Mouse (Mus musculus) kidney, postnatal 25 days (tissue): ENCODE data around the gene Tmcc3.

Experiments
- DNase-seq, 2 experiments: peaks; one replicate each; pipeline ENCODE4 v3.0.0; 2021; ENCODE audit warnings: mixed read lengths in 2 of 2

Tmcc3 gene

GRCm38 (mm10) chr10:94332358-94333137, 20.8 kb downstream of the Tmcc3 start:
- no peak for DNase-seq

- DNase-seq, result no peak
These were observed 21.6 kb downstream of the Tmcc3 start for GRCm38 (mm10) chr10:94333328-94333727.

- DNase-seq, result no peak
These were observed 23.3 kb downstream of the Tmcc3 start for GRCm38 (mm10) chr10:94335047-94335446.

- no peak for DNase-seq
These were observed 24.3 kb downstream of the Tmcc3 start for GRCm38 (mm10) chr10:94336071-94336470.

- DNase-seq, result no peak
These were observed 29.8 kb downstream of the Tmcc3 start for GRCm38 (mm10) chr10:94341501-94341900.

- no peak for DNase-seq
These were observed 30.5 kb downstream of the Tmcc3 start for GRCm38 (mm10) chr10:94342256-94342655.

GRCm38 (mm10) chr10:94343581-94343980, 31.8 kb downstream of the Tmcc3 start:
- no peak for DNase-seq

- no peak for DNase-seq
These were observed 33.1 kb downstream of the Tmcc3 start for GRCm38 (mm10) chr10:94344631-94345417.

- no peak for DNase-seq
These were observed 33.9 kb downstream of the Tmcc3 start for GRCm38 (mm10) chr10:94345509-94346252.

GRCm38 (mm10) chr10:94346596-94346995, 34.8 kb downstream of the Tmcc3 start:
- DNase-seq, result no peak

GRCm38 (mm10) chr10:94347296-94347695, 35.5 kb downstream of the Tmcc3 start:
- no peak for DNase-seq

GRCm38 (mm10) chr10:94347959-94348358, 36.2 kb downstream of the Tmcc3 start:
- no peak for DNase-seq

GRCm38 (mm10) chr10:94350207-94350606, 38.5 kb downstream of the Tmcc3 start:
- no peak for DNase-seq

GRCm38 (mm10) chr10:94350896-94351661, 39.3 kb downstream of the Tmcc3 start:
- no peak for DNase-seq

- DNase-seq, result no peak
These were observed 40.6 kb downstream of the Tmcc3 start for GRCm38 (mm10) chr10:94352172-94352876.

GRCm38 (mm10) chr10:94352877-94353853, 41.4 kb downstream of the Tmcc3 start:
- no peak for DNase-seq

GRCm38 (mm10) chr10:94354005-94354404, 42.3 kb downstream of the Tmcc3 start:
- no peak for DNase-seq

GRCm38 (mm10) chr10:94354427-94354826, 42.7 kb downstream of the Tmcc3 start:
- DNase-seq, result no peak

GRCm38 (mm10) chr10:94356504-94357169, 44.9 kb downstream of the Tmcc3 start:
- no peak for DNase-seq

GRCm38 (mm10) chr10:94360664-94361063, 48.9 kb downstream of the Tmcc3 start:
- DNase-seq, result no peak
